Mouse (Mus musculus) neural tube, embryonic 14.5 days (tissue): Measurements from ENCODE around the gene Csgalnact2. TPM values are rescaled to one million over a fixed set of nuclear protein-coding genes. Genes with fewer than 3 reads are reported as not detected.

Source experiments
- ATAC-seq: fragments of 200-750 bp; cut with Nextera tagmentation; 2 replicates; pipeline ENCODE4 v1.8.0; 2017; ENCODE audit warnings: low read depth, mild to moderate bottlenecking, moderate TSS enrichment, moderate library complexity
- H3K27ac ChIP-seq: fragments of 300-500 bp; sonication (generic); 2 replicates; pipeline ENCODE4 v1.5.1; 2014; ENCODE audit warnings: low read depth, mild to moderate bottlenecking, control low read depth, low read length, moderate library complexity, mixed read lengths
- H3K27me3 ChIP-seq: fragments of 300-500 bp; sonication (generic); 2 replicates; pipeline ENCODE4 v1.6.1; 2014; ENCODE audit warnings: low read length; ENCODE audit not compliant: control insufficient read depth, insufficient read depth
- H3K36me3 ChIP-seq: fragments of 300-500 bp; sonication (generic); 2 replicates; pipeline ENCODE4 v1.6.1; 2014; ENCODE audit warnings: low read length, mixed read lengths; ENCODE audit not compliant: control insufficient read depth, insufficient read depth
- H3K4me1 ChIP-seq: fragments of 300-500 bp; sonication (generic); 2 replicates; pipeline ENCODE4 v1.6.1; 2014; ENCODE audit warnings: low read length; ENCODE audit not compliant: control insufficient read depth, insufficient read depth
- H3K4me2 ChIP-seq: fragments of 300-500 bp; sonication (generic); 2 replicates; pipeline ENCODE4 v1.6.1; 2014; ENCODE audit warnings: mild to moderate bottlenecking, low read depth, low read length, control low read depth
- H3K4me3 ChIP-seq: fragments of 300-500 bp; sonication (generic); 2 replicates; pipeline ENCODE4 v1.5.1; 2014; ENCODE audit warnings: low read depth, low read length, control low read depth, mixed read lengths
- H3K9ac ChIP-seq: fragments of 300-500 bp; sonication (generic); replicated peaks from 2 replicates; pipeline ENCODE4 v1.6.1; 2014; ENCODE audit warnings: low read depth, mild to moderate bottlenecking, control low read depth, low read length, mixed read lengths
- H3K9me3 ChIP-seq: fragments of 300-500 bp; sonication (generic); 2 replicates; pipeline ENCODE4 v1.6.1; 2016; ENCODE audit warnings: low read length; ENCODE audit not compliant: control insufficient read depth
- WGBS: fragments of 180-500 bp; shearing (Covaris S2); extraction: QIAGEN DNeasy Blood & Tissue Kit; methylation state at CpG from one replicate; pipeline ENCODE4 v1.1.7; 2014; 5-methylcytosine and 5-hydroxymethylcytosine counted together
- polyA plus RNA-seq: library from polyadenylated mRNA; unstranded; fragments of >200 nt; fragmentation: Nextera tagmentation; extraction: Ambion mirVana; gene quantifications from 2 replicates; pipeline ENCODE4 v1.2.1, GENCODE M21; 2014

Csgalnact2 gene
- polyA plus RNA-seq, 1 experiment from 2014 or later = 13.2 TPM

DNA sequence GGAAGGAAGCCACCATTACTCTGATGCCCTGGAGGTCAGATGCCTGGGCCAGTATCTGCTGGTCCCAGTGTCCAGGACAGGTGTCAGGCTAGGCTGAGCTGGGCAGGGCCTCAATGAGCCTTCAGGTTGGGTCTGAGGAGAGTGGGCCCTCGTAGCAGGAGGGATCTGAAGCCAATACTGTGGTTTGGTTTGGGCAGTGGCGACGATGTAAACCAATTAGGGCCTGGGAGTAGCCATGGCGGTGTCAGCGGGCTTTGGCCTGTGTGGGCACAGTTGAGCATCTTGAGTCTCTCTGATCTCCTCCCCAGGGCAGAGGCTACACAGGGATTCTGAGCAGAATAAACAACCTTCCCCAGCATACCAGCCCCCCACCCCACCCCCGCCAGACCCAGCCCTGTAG, 55.3 kb downstream of the Csgalnact2 start:
- no peaks in the 10 kb centered on the region for H3K9me3 ChIP-seq
- H3K4me1 ChIP-seq = no peaks in the 10 kb centered on the region
- H3K27ac ChIP-seq = no peak overlapping the region
- no peak overlapping the region for H3K4me3 ChIP-seq
- WGBS = 84% methylated on average over 6 of the region's 6 CpGs
- ATAC-seq = no peak
- H3K27me3 ChIP-seq = no peaks in the 10 kb centered on the region
- no peak overlapping the region for H3K9ac ChIP-seq
- no peak overlapping the region for H3K4me2 ChIP-seq
- no peaks in the 10 kb centered on the region for H3K36me3 ChIP-seq

DNA sequence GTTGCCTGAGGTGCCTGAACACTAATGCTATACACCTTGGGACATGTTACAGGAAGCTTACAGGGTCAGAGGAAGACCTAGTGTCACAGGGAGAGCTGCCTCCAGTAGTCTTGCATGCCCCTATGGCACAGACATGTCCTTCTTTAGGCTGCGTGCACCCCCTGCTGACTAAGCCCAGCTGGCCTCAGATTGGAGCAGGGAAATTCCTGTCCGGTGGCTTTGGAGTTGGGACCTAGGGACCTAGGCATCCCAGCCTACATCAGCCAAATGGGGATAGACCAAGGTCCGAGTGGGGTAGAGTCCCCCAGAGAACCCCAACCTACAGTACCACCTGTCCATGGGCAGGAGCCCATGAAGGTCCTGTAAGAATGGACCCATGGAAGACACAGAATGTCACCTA, 56.6 kb downstream of the Csgalnact2 start:
- H3K9ac ChIP-seq = no peak overlapping the region
- H3K4me1 ChIP-seq = no peaks in the 10 kb centered on the region
- ATAC-seq = no peak
- H3K9me3 ChIP-seq = no peaks in the 10 kb centered on the region
- no peaks in the 10 kb centered on the region for H3K27me3 ChIP-seq
- no peak overlapping the region for H3K27ac ChIP-seq
- no peaks in the 10 kb centered on the region for H3K36me3 ChIP-seq
- 85% methylated on average over 3 of the region's 3 CpGs for WGBS
- no peak overlapping the region for H3K4me3 ChIP-seq
- no peak overlapping the region for H3K4me2 ChIP-seq

DNA sequence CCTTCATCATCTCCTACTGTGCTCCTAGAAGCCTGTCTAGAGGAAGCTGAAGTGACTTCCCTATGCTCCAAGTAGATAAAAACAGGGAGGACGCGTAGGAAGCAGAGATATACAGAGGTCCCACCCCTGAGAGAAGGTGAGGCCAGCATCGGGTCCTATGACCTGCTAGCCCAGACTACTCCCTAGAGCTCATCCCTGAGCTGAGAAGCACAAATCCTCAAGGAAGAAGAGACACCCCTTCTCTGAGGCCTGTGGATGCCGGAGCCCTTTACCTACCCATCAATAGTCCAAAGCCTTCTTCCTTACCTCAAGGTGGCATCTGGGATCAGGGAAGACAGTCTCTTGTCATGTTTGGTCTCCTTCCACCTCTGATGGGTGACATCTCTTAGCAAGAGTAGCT, 58.2 kb downstream of the Csgalnact2 start:
- Histone ChIP-seq H3K4me3 (no peak overlapping the region), H3K4me2 (no peak overlapping the region), H3K4me1 (no peaks in the 10 kb centered on the region), H3K36me3 (no peaks in the 10 kb centered on the region), H3K9me3 (no peaks in the 10 kb centered on the region), H3K9ac (no peak overlapping the region), H3K27me3 (no peaks in the 10 kb centered on the region), H3K27ac (no peak overlapping the region)
- no peak for ATAC-seq
- 93% methylated on average over 4 of the region's 4 CpGs for WGBS

DNA sequence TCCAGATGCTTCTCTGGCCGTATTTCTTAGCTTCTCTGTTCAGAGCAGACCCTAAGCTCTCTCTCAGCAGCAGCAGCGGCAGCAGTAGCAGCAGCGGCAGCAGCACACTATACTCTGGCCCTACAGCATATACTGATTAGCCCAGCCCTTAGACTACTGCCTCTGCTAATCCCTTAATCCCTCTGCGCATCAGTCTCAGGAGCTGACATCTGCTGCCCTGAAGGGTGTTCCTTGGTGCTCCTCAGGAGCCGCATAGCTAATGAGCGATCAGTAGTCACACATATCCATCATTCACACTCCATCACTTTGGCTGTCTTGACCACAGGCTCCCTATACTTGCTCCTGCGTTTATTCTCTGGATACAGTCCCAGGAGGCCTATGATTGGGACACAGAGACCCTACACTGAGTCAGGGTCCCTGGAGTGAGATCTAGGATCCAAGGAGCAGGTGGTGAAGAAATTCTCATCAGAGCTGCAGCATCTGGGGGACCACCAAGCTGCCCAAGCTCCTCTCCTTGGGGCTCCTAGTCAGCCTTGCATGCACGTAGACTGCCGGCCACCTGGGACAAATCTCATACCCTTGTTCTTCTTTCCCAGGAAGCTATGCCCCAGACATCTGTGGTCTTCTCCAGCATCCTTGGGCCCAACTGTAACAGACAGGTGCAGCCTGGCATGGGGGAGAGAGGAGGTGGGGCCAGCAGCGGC, 59.0 kb downstream of the Csgalnact2 start:
- Histone ChIP-seq H3K9me3 (no peaks in the 10 kb centered on the region), H3K9ac (0 out of 2 replicates have a peak overlapping the region, but pooled peaks have one; percentile 11), H3K4me1 (no peaks in the 10 kb centered on the region), H3K36me3 (no peaks in the 10 kb centered on the region), H3K4me2 (no peak overlapping the region), H3K27ac (no peak overlapping the region), H3K27me3 (no peaks in the 10 kb centered on the region), H3K4me3 (no peak overlapping the region)
- ATAC-seq = peak; percentile 39; the same call in 1 of the 2 replicates
- 56% methylated on average over 10 of the region's 10 CpGs for WGBS

DNA sequence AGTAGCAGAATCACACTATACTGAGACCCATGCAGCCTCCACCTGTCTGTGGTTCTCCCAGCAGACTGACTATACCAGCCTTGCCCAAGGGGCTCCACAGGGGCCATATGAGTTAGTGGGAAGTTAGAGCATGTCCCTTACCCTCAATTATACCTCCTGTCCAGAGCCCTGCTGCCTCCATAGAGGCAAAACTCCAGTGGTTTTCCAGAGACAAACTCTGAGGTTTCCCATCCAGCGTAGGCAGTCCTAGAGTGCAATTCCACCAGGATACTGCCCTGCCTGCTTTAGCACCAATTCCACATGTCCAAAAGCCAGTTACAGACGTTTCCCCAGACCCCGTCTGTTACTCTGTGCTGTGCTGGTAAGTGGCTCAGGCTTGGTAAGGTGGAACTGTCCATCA, 59.6 kb downstream of the Csgalnact2 start:
- Histone ChIP-seq H3K4me1 (no peaks in the 10 kb centered on the region), H3K4me3 (no peak overlapping the region), H3K27ac (no peak overlapping the region), H3K9ac (0 out of 2 replicates have a peak overlapping the region, but pooled peaks have one; percentile 11), H3K4me2 (no peak overlapping the region), H3K27me3 (no peaks in the 10 kb centered on the region), H3K9me3 (no peaks in the 10 kb centered on the region), H3K36me3 (no peaks in the 10 kb centered on the region)
- ATAC-seq = no peak
- WGBS = 61% methylated on average over 3 of the region's 3 CpGs

DNA sequence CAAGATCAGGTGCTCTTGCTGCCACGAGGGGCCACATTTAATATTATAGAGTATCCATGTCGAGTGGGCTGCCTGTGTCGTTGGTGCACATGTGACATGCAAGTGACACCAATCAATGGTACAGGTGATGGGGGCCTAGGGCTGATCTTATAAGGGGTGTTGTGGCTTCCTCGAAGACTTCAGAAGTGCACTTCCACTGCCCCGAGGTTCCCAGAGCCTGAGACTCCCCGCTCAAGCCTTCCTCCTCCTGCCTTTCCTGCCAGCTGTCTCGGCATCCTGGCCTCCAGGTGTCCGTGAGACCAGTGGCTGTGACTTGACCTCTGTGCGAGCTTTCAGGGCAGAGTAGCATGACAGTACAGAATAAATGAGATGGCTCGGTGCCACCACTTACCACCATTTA, 60.2 kb downstream of the Csgalnact2 start:
- Histone ChIP-seq H3K27me3 (no peaks in the 10 kb centered on the region), H3K4me2 (no peak overlapping the region), H3K27ac (no peak overlapping the region), H3K9me3 (no peaks in the 10 kb centered on the region), H3K4me1 (no peaks in the 10 kb centered on the region), H3K36me3 (no peaks in the 10 kb centered on the region), H3K4me3 (no peak overlapping the region), H3K9ac (no peak overlapping the region)
- WGBS = 71% methylated on average over 10 of the region's 10 CpGs
- ATAC-seq = no peak

DNA sequence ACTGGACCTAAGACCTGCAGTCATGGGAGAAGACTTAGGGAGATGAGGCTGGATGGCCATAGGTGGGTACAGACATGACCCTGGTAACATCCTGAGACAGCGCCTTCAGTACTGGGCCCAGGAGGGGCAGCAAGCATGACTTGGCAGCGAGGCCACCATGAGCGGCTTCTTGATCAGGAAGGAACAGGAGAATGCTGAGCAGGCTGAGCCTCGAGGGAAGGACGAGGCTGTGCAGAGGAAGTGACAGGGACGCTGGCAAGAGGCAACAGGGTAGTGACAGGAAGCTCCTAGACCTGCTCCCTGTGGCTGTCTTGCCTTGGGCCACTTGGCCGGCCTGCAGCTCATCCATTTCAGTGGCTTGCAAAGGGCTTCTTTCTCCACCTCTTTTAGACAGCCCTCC, 61.5 kb downstream of the Csgalnact2 start:
- WGBS = 83% methylated on average over 7 of the region's 7 CpGs
- H3K4me3 ChIP-seq = no peak overlapping the region
- no peak for ATAC-seq

DNA sequence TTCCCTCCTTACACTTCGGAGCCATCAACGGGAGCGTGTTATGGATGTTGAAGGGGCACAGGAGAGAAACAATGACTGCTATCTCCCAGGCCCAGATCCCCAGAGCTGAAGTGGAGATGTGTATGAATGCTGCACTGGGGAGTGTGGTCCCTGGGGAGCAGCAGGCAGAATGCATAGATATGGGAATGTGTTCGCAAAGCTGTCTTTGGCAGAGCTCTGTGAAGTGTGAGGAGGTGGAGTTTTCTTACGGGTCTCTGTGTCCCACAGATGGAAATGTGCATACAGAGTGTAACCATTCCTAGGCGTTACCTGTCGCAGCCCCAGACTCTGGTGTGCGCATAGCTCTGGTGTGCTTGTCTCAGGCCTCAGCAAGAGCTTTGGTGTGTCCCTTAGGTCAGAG, 62.2 kb downstream of the Csgalnact2 start:
- WGBS = 92% methylated on average over 8 of the region's 8 CpGs
- H3K27me3 ChIP-seq = no peaks in the 10 kb centered on the region
- no peaks in the 10 kb centered on the region for H3K9me3 ChIP-seq
- no peak overlapping the region for H3K9ac ChIP-seq
- no peak overlapping the region for H3K4me2 ChIP-seq
- H3K27ac ChIP-seq = no peak overlapping the region
- ATAC-seq = no peak
- H3K36me3 ChIP-seq = no peaks in the 10 kb centered on the region
- no peak overlapping the region for H3K4me3 ChIP-seq
- no peaks in the 10 kb centered on the region for H3K4me1 ChIP-seq

More for the DNA sequence above, 61.5 kb downstream of the Csgalnact2 start:
- Histone ChIP-seq H3K27me3 (no peaks in the 10 kb centered on the region), H3K4me2 (no peak overlapping the region), H3K9ac (no peak overlapping the region), H3K4me1 (no peaks in the 10 kb centered on the region), H3K27ac (no peak overlapping the region), H3K9me3 (no peaks in the 10 kb centered on the region), H3K36me3 (no peaks in the 10 kb centered on the region)

DNA sequence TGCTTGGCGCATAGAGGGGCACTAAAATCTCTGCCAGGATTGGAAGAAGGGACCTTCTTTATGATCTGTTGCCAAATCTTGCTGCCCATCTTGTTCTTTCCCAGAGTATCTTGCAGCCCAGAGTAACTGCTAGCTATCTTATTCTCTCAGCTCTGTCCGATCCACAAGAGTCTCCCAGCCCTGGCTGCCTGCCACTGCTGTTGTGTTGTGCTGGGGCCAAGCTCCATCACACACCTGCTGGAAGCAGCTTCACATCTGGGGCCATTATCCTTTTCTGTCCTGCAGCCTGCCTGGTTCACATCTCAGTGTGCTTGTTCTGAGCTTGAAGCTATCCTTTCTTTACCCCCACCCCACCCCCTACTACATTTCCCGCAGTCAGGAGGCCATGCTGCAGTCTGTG, 62.7 kb downstream of the Csgalnact2 start:
- no peak for ATAC-seq
- H3K36me3 ChIP-seq = no peaks in the 10 kb centered on the region
- no peaks in the 10 kb centered on the region for H3K9me3 ChIP-seq
- 83% methylated on average over 3 of the region's 3 CpGs for WGBS
- no peaks in the 10 kb centered on the region for H3K4me1 ChIP-seq
- H3K9ac ChIP-seq = no peak overlapping the region
- no peak overlapping the region for H3K4me3 ChIP-seq
- H3K27me3 ChIP-seq = no peaks in the 10 kb centered on the region
- no peak overlapping the region for H3K4me2 ChIP-seq
- H3K27ac ChIP-seq = no peak overlapping the region
